Mouse (Mus musculus): ENCODE results near the gene Timm22.
A peak's percentile ranks its signal among the peaks of the same experiment; 100 is the strongest.

Gene Timm22

DNA sequence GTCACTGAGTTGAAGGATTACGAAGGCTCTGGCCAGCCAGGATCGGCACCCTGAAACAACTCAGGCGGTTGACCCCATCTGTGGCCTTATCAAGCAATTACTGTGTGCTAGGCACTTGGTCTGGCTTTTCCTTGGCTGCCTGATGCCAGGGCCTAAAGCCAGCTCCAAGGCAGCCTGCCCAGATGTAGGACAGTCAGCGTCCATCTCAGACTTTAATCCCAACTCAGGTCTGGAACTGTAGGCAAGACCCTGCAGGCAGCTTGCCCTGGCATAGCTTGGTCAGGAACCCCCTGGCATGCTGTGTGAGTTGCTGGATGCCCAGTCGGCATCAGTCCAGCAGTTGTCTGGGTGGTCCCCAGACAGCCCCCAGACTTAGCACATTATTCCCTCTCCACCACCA is 29.3 kb downstream of the Timm22 start:
- no peak for DNase-seq (ENCODE audit: low read depth)

DNA sequence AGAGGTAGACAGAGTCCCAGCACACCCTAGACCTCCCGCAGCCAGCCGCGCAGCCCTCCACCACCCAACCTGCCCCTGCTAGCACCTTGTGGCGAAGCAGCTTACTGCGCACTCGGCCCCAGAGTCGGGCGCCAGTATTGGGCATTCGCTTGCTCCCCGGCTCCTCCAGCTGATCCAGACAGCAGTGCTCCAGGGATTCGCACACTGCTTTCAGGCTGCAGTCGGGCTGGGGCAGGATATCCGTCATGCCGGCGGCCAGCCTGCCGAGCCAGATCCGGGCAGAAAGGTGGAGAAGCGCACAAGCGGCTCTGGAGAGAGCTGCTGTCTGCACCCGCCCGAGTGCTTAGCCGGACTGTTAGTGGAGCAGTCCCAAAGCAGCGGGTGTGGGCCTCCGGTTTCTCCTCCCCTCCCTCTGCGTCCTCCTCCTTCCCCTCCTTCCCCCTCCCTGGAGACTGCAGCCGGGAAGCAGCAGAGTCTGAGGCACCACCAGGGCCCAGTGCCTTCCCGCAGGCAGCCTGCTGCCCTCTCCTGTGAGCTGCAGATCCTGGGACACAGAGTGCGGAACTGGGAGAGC is 30.2 kb downstream of the Timm22 start:
- no peak for DNase-seq (ENCODE audit: low read depth)

DNA sequence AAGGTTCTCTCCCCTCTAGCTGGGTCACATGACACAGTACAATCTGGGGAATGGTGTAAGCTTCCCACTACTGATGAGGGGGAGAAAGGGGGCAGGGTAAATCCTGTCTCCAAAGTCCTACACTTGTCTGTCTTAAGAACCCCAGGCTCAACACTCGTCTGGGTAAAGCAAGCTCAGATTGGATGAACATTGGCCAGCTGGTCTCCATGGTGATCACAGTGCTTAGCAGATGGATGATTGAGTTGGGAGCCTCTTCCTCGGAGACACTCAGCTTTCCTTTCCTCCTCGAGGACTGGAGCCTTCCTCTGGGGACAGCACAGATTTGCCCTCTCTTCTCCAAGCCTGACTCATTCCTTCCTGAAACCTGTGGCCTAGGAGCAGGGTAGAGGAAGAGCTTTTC is 32.9 kb downstream of the Timm22 start:
- no peak for DNase-seq (ENCODE audit: low read depth)

- DNase-seq (ENCODE audit: low read depth) = no peak
Observed at GRCm38 (mm10) chr11:76445459-76445858, 38.7 kb downstream of the Timm22 start.

DNA sequence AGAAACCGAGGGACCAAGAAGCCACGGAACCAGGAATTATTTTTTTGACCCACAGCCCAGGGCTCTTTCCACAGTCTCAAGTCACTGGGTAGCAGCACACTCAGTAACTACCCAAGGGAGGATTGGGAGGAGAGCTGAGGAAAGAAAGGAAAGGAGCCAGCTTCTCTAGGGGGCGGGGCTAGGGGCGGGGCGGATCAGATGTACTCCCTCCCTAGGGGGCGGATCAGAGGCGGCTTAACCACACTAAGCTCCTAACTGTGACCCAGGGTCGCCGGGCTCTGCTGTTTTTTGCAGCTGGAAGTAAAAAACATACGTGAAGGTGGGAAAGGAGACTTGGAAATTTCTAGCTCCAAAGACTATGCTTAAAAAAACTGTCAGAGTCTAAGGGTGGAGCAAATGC is 39.5 kb downstream of the Timm22 start:
- peak; percentile 29 for DNase-seq (ENCODE audit: low read depth)

GRCm38 (mm10) chr11:76449520-76450201 is 42.9 kb downstream of the Timm22 start:
- DNase-seq (ENCODE audit: low read depth) = no peak

DNA sequence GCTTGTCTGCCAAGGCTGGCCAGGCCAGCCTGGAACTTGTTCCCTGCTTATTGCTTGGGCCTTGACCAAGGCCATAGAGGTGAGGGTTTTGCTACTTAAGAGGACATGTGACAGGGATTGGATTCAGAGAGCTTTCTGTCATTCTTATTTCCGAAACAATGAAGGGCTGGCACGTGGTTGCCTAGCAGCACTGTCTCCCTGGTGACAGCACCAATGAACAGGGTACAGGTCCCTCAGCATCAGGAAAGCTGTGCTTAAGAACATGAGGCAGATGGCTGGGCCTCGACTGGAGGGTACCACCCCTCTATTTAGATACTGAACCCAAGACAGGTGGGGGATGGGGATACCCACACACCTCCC is 43.4 kb downstream of the Timm22 start:
- DNase-seq (ENCODE audit: low read depth) = no peak

GRCm38 (mm10) chr11:76454492-76454891 is 47.7 kb downstream of the Timm22 start:
- peak; percentile 39 for DNase-seq (ENCODE audit: low read depth)

DNA sequence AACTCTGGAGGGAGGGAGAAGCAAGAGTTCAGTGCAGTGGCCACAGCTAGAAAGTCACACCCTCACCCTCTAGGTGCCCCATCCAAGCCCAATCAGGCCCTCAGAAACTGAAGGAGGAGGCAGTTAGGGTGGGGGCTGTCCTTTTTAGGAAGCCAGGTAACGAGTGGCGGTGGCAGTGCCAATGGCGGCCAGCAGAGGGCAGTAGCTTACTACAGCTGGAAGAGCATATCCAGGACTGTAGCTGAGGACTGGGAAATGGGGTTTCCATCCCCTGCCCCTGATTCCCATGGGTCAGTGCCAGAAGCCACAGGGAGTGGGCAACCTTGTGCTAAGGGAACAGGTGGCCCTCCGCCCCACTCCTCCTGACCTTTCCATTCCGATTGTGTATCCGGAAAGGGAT is 49.5 kb downstream of the Timm22 start:
- peak; percentile 53 for DNase-seq (ENCODE audit: low read depth)

- no peak for DNase-seq (ENCODE audit: low read depth)
Observed at GRCm38 (mm10) chr11:76456897-76457296, 50.1 kb downstream of the Timm22 start.

GRCm38 (mm10) chr11:76458730-76459129 is 52.0 kb downstream of the Timm22 start:
- DNase-seq (ENCODE audit: low read depth) = no peak

- no peak for DNase-seq (ENCODE audit: low read depth)
Observed at GRCm38 (mm10) chr11:76459489-76459888, 52.7 kb downstream of the Timm22 start.

GRCm38 (mm10) chr11:76461201-76461600 is 54.4 kb downstream of the Timm22 start:
- no peak for DNase-seq (ENCODE audit: low read depth)

DNA sequence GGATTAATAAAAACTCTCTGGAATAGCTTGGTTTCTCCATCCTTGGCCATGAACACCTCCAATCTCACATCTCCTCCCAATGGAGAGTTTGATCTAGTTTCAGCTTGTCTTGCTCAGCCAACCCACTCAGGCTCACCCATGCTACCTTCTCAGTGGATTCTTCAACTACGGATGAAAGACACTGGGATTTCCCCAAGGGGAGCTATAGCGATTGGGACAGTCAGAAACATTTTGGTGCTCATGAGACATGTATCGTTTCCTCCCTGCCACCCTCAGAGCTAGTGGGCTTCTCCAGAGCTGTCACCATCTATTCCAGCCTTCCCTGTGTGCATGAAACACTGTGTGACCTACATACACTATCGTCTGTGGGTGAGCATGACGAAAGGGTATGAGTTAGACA is 54.9 kb downstream of the Timm22 start:
- no peak for DNase-seq (ENCODE audit: low read depth)

- no peak for DNase-seq (ENCODE audit: low read depth)
Observed at GRCm38 (mm10) chr11:76465879-76466278, 59.1 kb downstream of the Timm22 start.
